Mouse (Mus musculus) adipose tissue, adult 10 weeks (tissue): Measurements from ENCODE around the gene Abracl. TPM values are rescaled to one million over a fixed set of nuclear protein-coding genes. Genes with fewer than 3 reads are reported as not detected.

Experiments
- polyA plus RNA-seq: library from polyadenylated mRNA; stranded (reverse); fragments of 350-450 nt; fragmentation: Illumina TruSeq; extraction: RNeasy Lipid Tissue Mini Kit (QIAGEN cat#74804); gene quantifications from one replicate; pipeline ENCODE4 v1.2.3, GENCODE M21; 2014; ENCODE audit warnings: low read depth, low replicate concordance

Abracl gene
- 166 TPM for polyA plus RNA-seq

DNA sequence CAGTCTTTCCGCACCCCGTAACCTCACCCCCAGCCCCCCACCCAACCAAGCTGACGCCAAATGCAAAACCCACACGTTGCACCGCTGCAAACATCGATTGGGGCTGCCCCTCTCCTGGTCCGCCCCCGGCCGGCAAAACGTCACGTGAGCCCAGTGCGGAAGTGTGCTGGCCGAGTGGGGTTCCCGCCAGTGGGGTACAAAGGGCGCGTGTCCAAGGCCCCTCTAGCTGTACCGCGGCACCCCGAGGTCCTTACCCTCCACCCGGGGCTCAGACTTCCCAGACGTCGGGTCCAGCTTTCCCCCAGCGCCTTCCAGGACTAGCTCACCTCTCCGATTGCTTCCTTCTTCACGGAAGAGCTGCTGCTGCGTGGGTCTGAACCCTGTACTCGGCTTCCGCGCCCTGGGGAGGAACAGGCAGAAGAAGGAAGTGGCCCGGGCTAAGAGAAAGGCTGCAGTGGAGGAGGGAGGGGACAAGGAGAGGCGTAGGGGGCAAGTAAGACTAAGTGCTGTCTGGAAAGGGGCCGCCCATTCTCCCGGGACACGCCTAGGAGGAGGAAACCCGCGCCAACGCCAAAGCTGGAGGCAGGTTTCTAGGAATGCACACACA lies at the start of gene Abracl:
TSS of gene Abracl (minus strand) at position 548 of the 607 bp plus-strand sequence.

DNA sequence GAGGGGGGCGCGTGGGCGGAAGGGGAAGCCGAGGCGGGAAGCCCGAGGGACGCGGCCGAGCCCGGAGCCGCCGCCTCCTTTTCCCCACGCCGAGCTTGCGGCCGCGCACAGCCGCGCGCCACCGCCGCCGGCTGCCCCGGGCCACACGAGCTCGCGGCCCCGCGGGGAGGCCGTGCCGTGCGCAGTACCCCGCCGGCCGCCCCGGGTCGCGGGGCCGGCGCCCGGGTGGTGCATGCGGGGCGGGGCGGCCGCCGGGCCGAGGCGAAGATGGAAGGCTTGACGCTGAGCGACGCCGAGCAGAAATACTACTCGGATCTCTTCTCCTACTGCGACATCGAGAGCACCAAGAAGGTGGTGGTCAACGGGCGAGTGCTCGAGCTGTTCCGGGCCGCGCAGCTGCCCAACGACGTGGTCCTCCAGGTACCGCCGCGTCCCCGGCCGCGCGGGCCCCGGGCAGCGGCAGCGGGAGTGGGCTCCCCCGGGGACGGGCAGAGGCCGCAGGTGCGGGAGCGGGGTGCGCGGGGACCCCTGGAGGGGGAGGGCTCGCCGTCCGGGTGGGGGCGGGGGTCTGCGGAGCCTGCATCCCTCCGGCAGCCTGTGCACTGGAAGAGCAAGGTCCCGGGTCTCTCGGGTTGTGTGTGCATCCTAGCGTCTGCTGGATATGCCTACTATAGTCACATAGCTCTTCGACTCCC lies 32.8 kb upstream of the Abracl start, which contains the start of gene Reps1:
TSS of gene Reps1 (plus strand) at position 166 of the 695 bp plus-strand sequence.

Other genes with a start within 250 kb of the Abracl start
- 0.10 TPM for gene Txlnb, start 227.1 kb downstream of the Abracl start, polyA plus RNA-seq
- 18.3 TPM for gene Heca, start 75.2 kb downstream of the Abracl start, polyA plus RNA-seq
- gene Reps1, start 32.6 kb upstream of the Abracl start, polyA plus RNA-seq, result 47.1 TPM
- 0.94 TPM for gene Ect2l, start 187.6 kb upstream of the Abracl start, polyA plus RNA-seq
- gene Ccdc28a, start 211.7 kb upstream of the Abracl start, polyA plus RNA-seq, result 14.4 TPM